Mouse (Mus musculus) heart, embryonic 12.5 days (tissue): Measurements from ENCODE around the gene Bco2. TPM values are rescaled to one million over a fixed set of nuclear protein-coding genes. Genes with fewer than 3 reads are reported as not detected.

Experiments used
- ATAC-seq: fragments of 200-750 bp; cut with Nextera tagmentation; 2 replicates; pipeline ENCODE4 v1.8.0; 2017; ENCODE audit warnings: moderate TSS enrichment, moderate library complexity; ENCODE audit not compliant: insufficient number of reproducible peaks, low FRiP score
- H3K27ac ChIP-seq: fragments of 300-500 bp; sonication (generic); 2 replicates; pipeline ENCODE4 v1.5.1; 2016; ENCODE audit warnings: mild to moderate bottlenecking, moderate library complexity; ENCODE audit not compliant: poor library complexity, severe bottlenecking
- H3K27me3 ChIP-seq: fragments of 300-500 bp; sonication (generic); replicated peaks from 2 replicates; pipeline ENCODE4 v1.6.1; 2016; ENCODE audit warnings: mild to moderate bottlenecking, moderate library complexity
- H3K36me3 ChIP-seq: fragments of 300-500 bp; sonication (generic); 2 replicates; pipeline ENCODE4 v1.6.1; 2016; ENCODE audit warnings: mild to moderate bottlenecking, moderate library complexity
- H3K4me1 ChIP-seq: fragments of 300-500 bp; sonication (generic); replicated peaks from 2 replicates; pipeline ENCODE4 v1.6.1; 2016; ENCODE audit warnings: mild to moderate bottlenecking
- H3K4me2 ChIP-seq: fragments of 300-500 bp; sonication (generic); 2 replicates; pipeline ENCODE4 v1.6.1; 2016; ENCODE audit warnings: mild to moderate bottlenecking, moderate library complexity
- H3K4me3 ChIP-seq: fragments of 300-500 bp; sonication (generic); 2 replicates; pipeline ENCODE4 v1.5.1; 2016; ENCODE audit warnings: mild to moderate bottlenecking
- H3K9ac ChIP-seq: fragments of 300-500 bp; sonication (generic); 2 replicates; pipeline ENCODE4 v1.6.1; 2016; ENCODE audit warnings: mild to moderate bottlenecking, moderate library complexity
- H3K9me3 ChIP-seq: fragments of 300-500 bp; sonication (generic); replicated peaks from 2 replicates; pipeline ENCODE4 v1.6.1; 2016; ENCODE audit warnings: mild to moderate bottlenecking, moderate library complexity
- WGBS: fragments of 180-500 bp; shearing (Covaris S2); methylation state at CpG from one replicate; pipeline ENCODE4 v1.1.7; 2016; 5-methylcytosine and 5-hydroxymethylcytosine counted together
- polyA plus RNA-seq: library from polyadenylated mRNA; unstranded; fragments of >200 nt; fragmentation: Nextera tagmentation; extraction: Ambion mirVana; gene quantifications from 2 replicates; pipeline ENCODE4 v1.2.1, GENCODE M21; 2016

Gene Bco2
- polyA plus RNA-seq, 1 experiment from 2014 or later, result 0.08 TPM

GRCm38 (mm10) chr9:50590856-50591518, 36.0 kb upstream of the Bco2 start:
- WGBS, result 75% methylated on average over 10 of the region's 10 CpGs
- H3K9me3 ChIP-seq, result no peaks in the 10 kb centered on the region

DNA sequence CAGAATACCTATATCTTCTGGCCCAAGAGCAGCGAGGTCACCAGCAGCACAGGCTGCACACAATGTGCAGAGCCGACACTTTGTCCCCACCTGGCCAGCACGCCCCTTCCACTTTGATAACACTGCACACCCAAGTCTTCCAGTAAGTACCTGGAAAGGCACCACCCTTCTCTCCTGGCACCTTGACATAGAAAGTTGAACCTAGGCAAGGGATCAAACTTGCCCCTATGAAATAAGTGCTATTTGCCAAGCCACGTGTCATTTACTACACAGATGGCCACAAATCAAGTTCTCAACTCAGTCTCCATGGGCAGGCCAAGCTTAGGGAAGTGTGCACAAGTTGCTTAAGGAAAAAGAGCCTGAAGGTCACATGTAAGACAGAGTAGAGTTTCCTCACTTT, 32.0 kb upstream of the Bco2 start:
- H3K27me3 ChIP-seq, result no peaks in the 10 kb centered on the region
- no peak for ATAC-seq
- no peaks in the 10 kb centered on the region for H3K9me3 ChIP-seq
- H3K9ac ChIP-seq, result no peak overlapping the region
- no peaks in the 10 kb centered on the region for H3K36me3 ChIP-seq
- no peaks in the 10 kb centered on the region for H3K4me1 ChIP-seq
- H3K4me2 ChIP-seq, result no peak overlapping the region
- WGBS, result 59% methylated on average over 4 of the region's 4 CpGs
- no peak overlapping the region for H3K27ac ChIP-seq
- no peak overlapping the region for H3K4me3 ChIP-seq

More at GRCm38 (mm10) chr9:50590856-50591518, 36.0 kb upstream of the Bco2 start:
- Histone ChIP-seq H3K27me3 (no peaks in the 10 kb centered on the region), H3K27ac (no peak overlapping the region), H3K4me3 (no peak overlapping the region), H3K4me2 (no peak overlapping the region), H3K9ac (no peak overlapping the region), H3K36me3 (peaks cover 13% of the 10 kb centered on the region), H3K4me1 (no peaks in the 10 kb centered on the region)
- ATAC-seq, result no peak

DNA sequence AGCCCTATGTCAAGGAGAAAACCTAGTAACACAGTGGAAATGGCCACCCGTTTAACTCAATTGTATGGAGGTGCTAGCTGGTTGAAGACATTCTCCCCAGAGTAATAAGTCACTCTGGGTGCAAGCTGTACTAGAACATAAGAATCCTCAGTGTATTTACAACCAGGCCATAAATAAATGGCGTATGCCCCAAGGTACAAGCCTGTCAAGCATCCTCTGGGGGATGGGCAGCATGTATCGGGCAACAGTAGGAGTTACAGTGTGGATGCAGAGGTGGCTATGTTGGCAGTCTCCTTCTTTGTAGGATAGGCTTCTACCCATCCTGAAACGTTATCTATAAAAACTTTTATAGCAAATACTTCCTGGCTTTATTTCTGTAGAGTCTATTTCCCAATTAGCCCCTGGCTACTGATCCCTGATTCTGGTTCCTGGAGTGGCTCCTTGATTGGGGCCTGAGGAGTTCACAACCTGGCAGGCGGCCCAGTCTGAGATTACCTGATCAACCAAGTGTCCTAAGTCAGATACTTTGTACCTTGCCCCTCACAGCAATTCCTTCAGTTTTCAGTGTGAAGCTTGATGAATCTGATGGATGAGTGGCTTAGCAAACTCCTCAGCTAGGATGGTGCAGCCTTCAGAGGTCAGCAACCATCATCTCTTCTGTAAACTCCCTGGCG, 30.3 kb upstream of the Bco2 start:
- Histone ChIP-seq H3K27ac (no peak overlapping the region), H3K36me3 (no peaks in the 10 kb centered on the region), H3K9me3 (no peaks in the 10 kb centered on the region), H3K4me2 (no peak overlapping the region), H3K4me3 (no peak overlapping the region), H3K9ac (no peak overlapping the region), H3K27me3 (no peaks in the 10 kb centered on the region), H3K4me1 (no peaks in the 10 kb centered on the region)
- ATAC-seq, result no peak
- whole genome bisulfite sequencing, result 70% methylated on average over 6 of the region's 6 CpGs

DNA sequence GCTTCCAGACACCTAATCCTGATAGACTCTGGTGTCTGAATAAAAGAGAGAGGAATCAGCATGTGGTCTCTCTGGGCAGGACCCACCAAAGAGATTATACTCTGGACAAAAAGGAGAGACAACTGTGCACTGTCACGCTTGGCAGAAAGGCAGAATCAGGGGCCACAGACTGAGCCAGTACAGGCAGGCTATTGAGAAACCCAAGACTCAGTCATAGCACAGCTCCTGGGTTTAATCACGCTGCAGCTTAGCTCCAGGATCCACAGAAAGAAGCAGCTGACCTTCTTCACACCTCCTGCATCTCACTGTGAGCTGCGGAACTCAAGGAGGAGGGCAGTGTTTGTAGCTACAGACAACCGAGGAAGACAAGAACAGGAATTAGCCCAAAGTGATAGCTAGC, 25.4 kb upstream of the Bco2 start:
- no peak overlapping the region for H3K27ac ChIP-seq
- no peak overlapping the region for H3K9ac ChIP-seq
- no peak overlapping the region for H3K4me3 ChIP-seq
- ATAC-seq, result no peak
- no peaks in the 10 kb centered on the region for H3K9me3 ChIP-seq
- no peaks in the 10 kb centered on the region for H3K36me3 ChIP-seq
- no peak overlapping the region for H3K4me2 ChIP-seq
- 34% methylated on average over 4 of the region's 4 CpGs for WGBS
- no peaks in the 10 kb centered on the region for H3K4me1 ChIP-seq
- no peaks in the 10 kb centered on the region for H3K27me3 ChIP-seq

DNA sequence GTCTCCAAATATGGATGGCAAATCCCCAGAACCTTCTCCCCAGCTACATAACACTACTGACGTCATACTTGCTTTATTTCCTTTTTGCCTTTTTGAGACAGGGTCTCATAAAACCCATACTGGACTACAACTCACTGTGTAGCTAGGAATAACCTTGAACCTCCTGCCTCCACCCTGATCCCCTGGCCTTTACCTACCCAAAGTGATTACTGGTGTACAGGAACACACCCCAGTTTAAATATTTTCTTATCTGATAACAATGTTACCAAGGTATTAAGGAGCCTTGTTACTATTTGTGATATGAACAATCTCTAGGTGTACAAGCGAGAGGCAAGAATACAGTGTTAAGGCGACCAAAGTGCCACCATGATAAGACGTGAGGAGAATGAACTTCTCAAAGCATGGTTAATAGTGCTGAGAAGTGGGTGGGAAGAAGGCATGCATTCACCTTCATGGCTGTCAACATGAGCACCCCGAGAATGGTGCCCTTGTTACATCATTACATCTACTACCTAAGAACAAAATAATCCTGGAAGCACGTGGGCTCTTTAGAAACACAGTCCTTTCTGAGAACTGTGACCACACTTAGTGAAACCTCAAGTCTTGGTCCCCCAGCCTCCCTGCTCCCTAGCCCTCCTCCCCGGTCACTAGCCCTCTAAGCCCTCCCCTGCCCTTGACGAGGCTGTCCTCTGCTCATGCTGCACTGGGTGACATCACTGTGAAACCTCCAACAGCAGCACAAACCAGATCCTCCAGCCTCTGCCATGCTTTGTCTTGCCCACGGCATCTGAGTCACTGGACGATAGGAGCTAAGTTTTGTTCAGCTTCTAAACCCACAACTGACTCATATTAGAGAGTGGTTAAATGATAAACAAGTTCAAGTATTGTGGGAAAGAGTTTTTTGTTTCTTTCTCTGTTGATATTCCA, 14.9 kb upstream of the Bco2 start:
- Histone ChIP-seq H3K9me3 (no peaks in the 10 kb centered on the region), H3K36me3 (no peaks in the 10 kb centered on the region), H3K4me3 (no peak overlapping the region), H3K27ac (no peak overlapping the region), H3K4me2 (no peak overlapping the region), H3K4me1 (peaks cover 8% of the 10 kb centered on the region; the same call in 1 of the 2 replicates), H3K9ac (no peak overlapping the region), H3K27me3 (no peaks in the 10 kb centered on the region)
- no peak for ATAC-seq
- 59% methylated on average over 10 of the region's 10 CpGs for WGBS

DNA sequence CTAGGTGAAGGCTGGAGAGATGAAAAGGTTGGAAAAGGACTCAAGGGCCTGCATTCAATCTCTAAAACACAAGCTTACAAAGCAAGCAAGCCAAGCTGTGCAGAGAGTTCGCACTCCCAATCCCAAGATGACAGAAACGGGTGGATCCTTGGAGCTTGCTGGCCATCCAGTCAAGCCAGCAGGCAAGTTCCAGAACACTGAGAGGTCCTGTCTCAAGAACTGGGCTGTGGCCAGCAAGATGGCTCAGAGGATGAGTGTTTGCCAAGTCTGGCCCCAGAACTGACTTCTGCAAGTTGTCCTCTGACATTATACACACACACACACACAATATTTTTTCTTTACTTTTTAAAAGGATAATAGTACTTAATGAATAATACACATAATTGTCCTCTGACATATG, 12.9 kb upstream of the Bco2 start:
- peaks cover 8% of the 10 kb centered on the region; the same call in 1 of the 2 replicates for H3K4me1 ChIP-seq
- no peak overlapping the region for H3K27ac ChIP-seq
- WGBS, result 79% methylated on average over 2 of the region's 2 CpGs

GRCm38 (mm10) chr9:50567372-50567771, 12.4 kb upstream of the Bco2 start:
- no peaks in the 10 kb centered on the region for H3K27me3 ChIP-seq
- no peak for ATAC-seq
- WGBS, result 74% methylated on average over 4 of the region's 4 CpGs

More for the DNA sequence above, 12.9 kb upstream of the Bco2 start:
- H3K9ac ChIP-seq, result no peak overlapping the region
- no peak overlapping the region for H3K4me2 ChIP-seq
- no peaks in the 10 kb centered on the region for H3K9me3 ChIP-seq
- H3K36me3 ChIP-seq, result no peaks in the 10 kb centered on the region
- H3K4me3 ChIP-seq, result no peak overlapping the region
- H3K27me3 ChIP-seq, result no peaks in the 10 kb centered on the region
- ATAC-seq, result no peak

DNA sequence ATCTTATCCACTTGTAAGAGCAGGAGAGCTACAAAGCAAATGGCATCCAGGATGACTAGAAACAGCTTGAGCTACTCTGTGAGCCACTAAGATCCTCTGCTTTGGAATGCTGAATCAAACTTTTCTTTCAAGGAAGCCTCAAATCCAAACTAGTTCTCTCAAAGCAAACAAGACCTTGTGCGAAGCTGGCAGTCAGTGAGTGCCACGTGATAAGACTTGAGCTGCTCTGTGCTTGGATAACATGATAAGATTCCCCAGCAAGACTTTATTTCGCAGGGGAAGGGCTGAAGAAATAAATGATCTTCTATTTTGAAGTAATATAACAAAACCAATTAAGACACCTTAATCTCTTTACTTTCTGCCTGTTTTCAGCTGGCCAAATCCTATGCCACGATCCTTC, 11.0 kb upstream of the Bco2 start:
- H3K4me3 ChIP-seq, result no peak overlapping the region
- H3K4me1 ChIP-seq, result peaks cover 8% of the 10 kb centered on the region; the same call in 1 of the 2 replicates
- H3K9ac ChIP-seq, result no peak overlapping the region
- peaks cover 5% of the 10 kb centered on the region for H3K9me3 ChIP-seq
- H3K27ac ChIP-seq, result no peak overlapping the region
- H3K36me3 ChIP-seq, result no peaks in the 10 kb centered on the region
- H3K4me2 ChIP-seq, result no peak overlapping the region
- WGBS, result 32% methylated on average over 4 of the region's 4 CpGs
- no peaks in the 10 kb centered on the region; the same call in 1 of the 2 replicates for H3K27me3 ChIP-seq
- no peak for ATAC-seq

More at GRCm38 (mm10) chr9:50567372-50567771, 12.4 kb upstream of the Bco2 start:
- no peak overlapping the region for H3K27ac ChIP-seq
- no peak overlapping the region for H3K9ac ChIP-seq
- H3K4me3 ChIP-seq, result no peak overlapping the region
- H3K9me3 ChIP-seq, result no peaks in the 10 kb centered on the region
- H3K4me2 ChIP-seq, result no peak overlapping the region
- no peaks in the 10 kb centered on the region for H3K36me3 ChIP-seq
- H3K4me1 ChIP-seq, result peaks cover 8% of the 10 kb centered on the region; the same call in 1 of the 2 replicates

GRCm38 (mm10) chr9:50565173-50565572, 10.2 kb upstream of the Bco2 start:
- no peak overlapping the region for H3K4me2 ChIP-seq
- no peaks in the 10 kb centered on the region for H3K36me3 ChIP-seq
- peaks cover 7% of the 10 kb centered on the region for H3K9me3 ChIP-seq
- no peak overlapping the region for H3K4me3 ChIP-seq
- H3K27ac ChIP-seq, result no peak overlapping the region
- no peaks in the 10 kb centered on the region; the same call in 1 of the 2 replicates for H3K27me3 ChIP-seq
- no peak overlapping the region for H3K9ac ChIP-seq
- no peak for ATAC-seq
- 64% methylated on average over 7 of the region's 7 CpGs for WGBS
- peaks cover 8% of the 10 kb centered on the region; the same call in 1 of the 2 replicates for H3K4me1 ChIP-seq

GRCm38 (mm10) chr9:50561918-50562360, 7.0 kb upstream of the Bco2 start:
- WGBS, result 82% methylated on average over 2 of the region's 2 CpGs
- H3K4me1 ChIP-seq, result peaks cover 8% of the 10 kb centered on the region; the same call in 1 of the 2 replicates
- no peak overlapping the region for H3K4me3 ChIP-seq
- no peaks in the 10 kb centered on the region; the same call in 1 of the 2 replicates for H3K27me3 ChIP-seq
- no peak overlapping the region for H3K4me2 ChIP-seq
- peaks cover 7% of the 10 kb centered on the region for H3K9me3 ChIP-seq
- H3K36me3 ChIP-seq, result no peaks in the 10 kb centered on the region
- ATAC-seq, result no peak
- H3K27ac ChIP-seq, result no peak overlapping the region
- H3K9ac ChIP-seq, result no peak overlapping the region
